Mouse (Mus musculus) heart, embryonic 13.5 days (tissue): ENCODE data around the gene Ntng2. TPM values are rescaled to one million over a fixed set of nuclear protein-coding genes. Genes with fewer than 3 reads are reported as not detected.

Experiments
- ATAC-seq: fragments of 200-750 bp; cut with Nextera tagmentation; 2 replicates; pipeline ENCODE4 v1.8.0; 2017; ENCODE audit warnings: moderate TSS enrichment; ENCODE audit not compliant: insufficient number of reproducible peaks, low FRiP score, low TSS enrichment; ENCODE audit errors: extremely low read depth
- H3K27ac ChIP-seq: fragments of 300-500 bp; sonication (generic); replicated peaks from 2 replicates; pipeline ENCODE4 v1.5.1; 2015; ENCODE audit warnings: moderate library complexity, mild to moderate bottlenecking, inconsistent platforms
- H3K27me3 ChIP-seq: fragments of 300-500 bp; sonication (generic); replicated peaks from 2 replicates; pipeline ENCODE4 v1.6.1; 2015; ENCODE audit warnings: mild to moderate bottlenecking, inconsistent platforms
- H3K36me3 ChIP-seq: fragments of 300-500 bp; sonication (generic); 2 replicates; pipeline ENCODE4 v1.6.1; 2015; ENCODE audit warnings: mild to moderate bottlenecking, inconsistent platforms
- H3K4me1 ChIP-seq: fragments of 300-500 bp; sonication (generic); 2 replicates; pipeline ENCODE4 v1.6.1; 2015; ENCODE audit warnings: inconsistent platforms
- H3K4me2 ChIP-seq: fragments of 300-500 bp; sonication (generic); 2 replicates; pipeline ENCODE4 v1.6.1; 2015; ENCODE audit warnings: inconsistent platforms, mild to moderate bottlenecking, moderate library complexity
- H3K4me3 ChIP-seq: fragments of 300-500 bp; sonication (generic); 2 replicates; pipeline ENCODE4 v1.5.1; 2015; ENCODE audit warnings: moderate library complexity, mild to moderate bottlenecking, inconsistent platforms
- H3K9ac ChIP-seq: fragments of 300-500 bp; sonication (generic); 2 replicates; pipeline ENCODE4 v1.6.1; 2015; ENCODE audit warnings: inconsistent platforms, mild to moderate bottlenecking, moderate library complexity
- H3K9me3 ChIP-seq: fragments of 300-500 bp; sonication (generic); 2 replicates; pipeline ENCODE4 v1.6.1; 2016; ENCODE audit warnings: inconsistent platforms
- WGBS: fragments of 180-500 bp; shearing (Covaris S2); methylation state at CpG from one replicate; pipeline ENCODE4 v1.1.7; 2015; ENCODE audit warnings: mixed read lengths; 5-methylcytosine and 5-hydroxymethylcytosine counted together
- polyA plus RNA-seq: library from polyadenylated mRNA; unstranded; fragments of >200 nt; fragmentation: Nextera tagmentation; extraction: Ambion mirVana; gene quantifications from 2 replicates; pipeline ENCODE4 v1.2.1, GENCODE M21; 2015

Gene Ntng2
- polyA plus RNA-seq, result 0.19 and 0.28 TPM in 2 replicates

- Histone ChIP-seq H3K27me3 (peaks cover 100% of the 10 kb centered on the region), H3K4me2 (peak within 1 kb of the TSS; percentile 93), H3K27ac (no peak within 1 kb of the TSS), H3K9ac (peak within 1 kb of the TSS; percentile 81), H3K36me3 (no peaks in the 10 kb centered on the region), H3K4me1 (peaks cover 37% of the 10 kb centered on the region), H3K9me3 (no peaks in the 10 kb centered on the region), H3K4me3 (peak within 1 kb of the TSS; percentile 73)
- WGBS, result under 1% methylated on average over 54 of the region's 54 CpGs
- peak; percentile 26; the same call in 1 of the 2 replicates for ATAC-seq
Measured at GRCm38 (mm10) chr2:29252599-29253204, at the start of gene Ntng2. Gene Ntng2, minus strand, starts transcription at chr2:29253005.

- Histone ChIP-seq H3K36me3 (no peaks in the 10 kb centered on the region), H3K4me2 (no peak overlapping the region), H3K27me3 (no peaks in the 10 kb centered on the region), H3K4me1 (no peaks in the 10 kb centered on the region), H3K4me3 (no peak overlapping the region), H3K27ac (no peak overlapping the region), H3K9ac (no peak overlapping the region), H3K9me3 (peaks cover 9% of the 10 kb centered on the region)
- ATAC-seq, result no peak
- 45% methylated on average over 3 of the region's 3 CpGs for WGBS
Measured at GRCm38 (mm10) chr2:29295557-29295956, 42.8 kb upstream of the Ntng2 start.

- ATAC-seq, result no peak
- H3K27ac ChIP-seq, result no peak overlapping the region
- 72% methylated on average over 5 of the region's 5 CpGs for WGBS
- H3K36me3 ChIP-seq, result no peaks in the 10 kb centered on the region
- H3K4me2 ChIP-seq, result no peak overlapping the region
- peaks cover 17% of the 10 kb centered on the region for H3K27me3 ChIP-seq
- H3K9ac ChIP-seq, result no peak overlapping the region
- H3K4me3 ChIP-seq, result no peak overlapping the region
- no peaks in the 10 kb centered on the region for H3K4me1 ChIP-seq
- H3K9me3 ChIP-seq, result no peaks in the 10 kb centered on the region
Measured at GRCm38 (mm10) chr2:29287651-29288050, 34.8 kb upstream of the Ntng2 start.

- no peak for ATAC-seq
- no peak overlapping the region for H3K9ac ChIP-seq
- no peak overlapping the region for H3K4me3 ChIP-seq
- H3K27me3 ChIP-seq, result peaks cover 31% of the 10 kb centered on the region
- H3K9me3 ChIP-seq, result no peaks in the 10 kb centered on the region
- H3K36me3 ChIP-seq, result no peaks in the 10 kb centered on the region
- H3K4me2 ChIP-seq, result no peak overlapping the region
- peaks cover 11% of the 10 kb centered on the region for H3K4me1 ChIP-seq
- WGBS, result 13% methylated on average over 5 of the region's 5 CpGs
- no peak overlapping the region for H3K27ac ChIP-seq
Measured at GRCm38 (mm10) chr2:29277703-29278121, 24.9 kb upstream of the Ntng2 start.

- H3K4me3 ChIP-seq, result no peak overlapping the region
- peaks cover 35% of the 10 kb centered on the region for H3K27me3 ChIP-seq
- H3K27ac ChIP-seq, result no peak overlapping the region
- no peak overlapping the region for H3K9ac ChIP-seq
- ATAC-seq, result no peak
- H3K4me2 ChIP-seq, result no peak overlapping the region
- H3K4me1 ChIP-seq, result no peaks in the 10 kb centered on the region
- H3K9me3 ChIP-seq, result no peaks in the 10 kb centered on the region
- WGBS, result 65% methylated on average over 7 of the region's 7 CpGs
- no peaks in the 10 kb centered on the region for H3K36me3 ChIP-seq
Measured at GRCm38 (mm10) chr2:29271803-29272518, 19.2 kb upstream of the Ntng2 start.

GRCm38 (mm10) chr2:29271098-29271497 is 18.3 kb upstream of the Ntng2 start:
- whole genome bisulfite sequencing, result 66% methylated on average over 7 of the region's 7 CpGs
- H3K9me3 ChIP-seq, result no peaks in the 10 kb centered on the region
- no peak overlapping the region for H3K9ac ChIP-seq
- no peak overlapping the region for H3K4me3 ChIP-seq
- H3K4me1 ChIP-seq, result no peaks in the 10 kb centered on the region
- peaks cover 32% of the 10 kb centered on the region for H3K27me3 ChIP-seq
- no peak overlapping the region for H3K4me2 ChIP-seq
- no peak overlapping the region for H3K27ac ChIP-seq
- H3K36me3 ChIP-seq, result no peaks in the 10 kb centered on the region
- no peak for ATAC-seq

- WGBS, result 48% methylated on average over 4 of the region's 4 CpGs
- peaks cover 39% of the 10 kb centered on the region for H3K27me3 ChIP-seq
- H3K36me3 ChIP-seq, result no peaks in the 10 kb centered on the region
- H3K4me1 ChIP-seq, result no peaks in the 10 kb centered on the region
- H3K9ac ChIP-seq, result no peak overlapping the region
- H3K4me2 ChIP-seq, result no peak overlapping the region
- H3K9me3 ChIP-seq, result no peaks in the 10 kb centered on the region
- no peak for ATAC-seq
- no peak overlapping the region for H3K4me3 ChIP-seq
- H3K27ac ChIP-seq, result no peak overlapping the region
Measured at GRCm38 (mm10) chr2:29266810-29267209, 14.0 kb upstream of the Ntng2 start.

GRCm38 (mm10) chr2:29262436-29262915 is 9.7 kb upstream of the Ntng2 start:
- no peak overlapping the region for H3K4me3 ChIP-seq
- peaks cover 64% of the 10 kb centered on the region for H3K27me3 ChIP-seq
- no peak for ATAC-seq
- no peaks in the 10 kb centered on the region for H3K36me3 ChIP-seq
- no peak overlapping the region for H3K9ac ChIP-seq
- no peak overlapping the region for H3K4me2 ChIP-seq
- H3K27ac ChIP-seq, result no peak overlapping the region
- H3K4me1 ChIP-seq, result peaks cover 7% of the 10 kb centered on the region; the same call in 1 of the 2 replicates
- WGBS, result 51% methylated on average over 6 of the region's 6 CpGs
- no peaks in the 10 kb centered on the region for H3K9me3 ChIP-seq

- no peaks in the 10 kb centered on the region for H3K9me3 ChIP-seq
- peaks cover 68% of the 10 kb centered on the region for H3K27me3 ChIP-seq
- ATAC-seq, result no peak
- no peak overlapping the region for H3K9ac ChIP-seq
- no peak overlapping the region for H3K27ac ChIP-seq
- no peak overlapping the region for H3K4me3 ChIP-seq
- no peaks in the 10 kb centered on the region for H3K36me3 ChIP-seq
- peaks cover 7% of the 10 kb centered on the region; the same call in 1 of the 2 replicates for H3K4me1 ChIP-seq
- WGBS, result 35% methylated on average over 6 of the region's 6 CpGs
- H3K4me2 ChIP-seq, result no peak overlapping the region
Measured at GRCm38 (mm10) chr2:29261126-29261525, 8.3 kb upstream of the Ntng2 start.

GRCm38 (mm10) chr2:29253205-29253865 is 530 bp upstream of the Ntng2 start:
- peaks cover 37% of the 10 kb centered on the region for H3K4me1 ChIP-seq
- no peaks in the 10 kb centered on the region for H3K9me3 ChIP-seq
- no peaks in the 10 kb centered on the region for H3K36me3 ChIP-seq
- 3% methylated on average over 21 of the region's 22 CpGs for WGBS
- H3K9ac ChIP-seq, result peak overlapping the region; percentile 81
- ATAC-seq, result no peak
- peaks cover 99% of the 10 kb centered on the region for H3K27me3 ChIP-seq
- H3K4me2 ChIP-seq, result peak overlapping the region; percentile 93
- H3K4me3 ChIP-seq, result peak overlapping the region; percentile 73
- no peak overlapping the region for H3K27ac ChIP-seq

- peaks cover 100% of the 10 kb centered on the region for H3K27me3 ChIP-seq
- ATAC-seq, result no peak
- WGBS, result under 1% methylated on average over 49 of the region's 49 CpGs
- H3K9me3 ChIP-seq, result no peaks in the 10 kb centered on the region
- peak overlapping the region; percentile 81 for H3K9ac ChIP-seq
- peak overlapping the region; percentile 93 for H3K4me2 ChIP-seq
- peak overlapping the region; percentile 73 for H3K4me3 ChIP-seq
- no peak overlapping the region for H3K27ac ChIP-seq
- no peaks in the 10 kb centered on the region for H3K36me3 ChIP-seq
- peaks cover 37% of the 10 kb centered on the region for H3K4me1 ChIP-seq
Measured at GRCm38 (mm10) chr2:29252059-29252598, 676 bp downstream of the Ntng2 start.
